Mouse (Mus musculus): Measurements from ENCODE around the gene Fam198a.

DNA sequence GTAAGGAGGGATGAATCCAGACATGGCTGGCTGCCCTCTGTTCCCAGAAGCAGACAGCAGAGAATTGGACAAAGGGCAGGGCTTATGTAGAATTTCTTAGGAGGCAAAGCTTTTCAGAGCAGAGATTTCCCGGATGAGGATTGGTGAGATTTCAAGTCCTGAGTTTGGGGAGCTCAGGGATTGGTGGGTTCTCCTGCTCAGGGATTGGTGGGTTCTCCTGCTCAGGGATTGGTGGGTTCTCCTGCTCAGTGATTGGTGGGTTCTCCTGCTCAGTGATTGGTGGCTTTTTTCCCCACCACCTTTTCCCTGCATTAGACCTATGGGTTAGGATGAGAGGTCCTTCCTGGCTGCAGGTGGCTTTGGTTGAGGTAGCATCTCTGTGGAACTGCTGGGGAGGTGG is 13.8 kb upstream of the Fam198a start:
- TF ChIP-seq CTCF (IDR thresholded peaks at IDR 0.05; ENCODE audit: low read depth) (no peak), EP300 (IDR thresholded peaks at IDR 0.05; ENCODE audit: low read depth) (no peak)
